Mouse (Mus musculus): ENCODE results near the gene Shf. TPM values are rescaled to one million over a fixed set of nuclear protein-coding genes. Genes with fewer than 3 reads are reported as not detected.

Shf gene
- 4.6 and 7.6 TPM in 2 replicates for polyA plus RNA-seq (2021; fragmentation: Nextera tagmentation)
- long read RNA-seq, experiment 1, partial matches to known transcripts = 2 of 8 reads
- long read RNA-seq, experiment 1, other reads (novel, unspliced or antisense) = 6 of 8 reads
- long read RNA-seq, experiment 2, partial matches to known transcripts = 0 of 1 reads
- long read RNA-seq, experiment 2, other reads (novel, unspliced or antisense) = 1 of 1 reads

DNA sequence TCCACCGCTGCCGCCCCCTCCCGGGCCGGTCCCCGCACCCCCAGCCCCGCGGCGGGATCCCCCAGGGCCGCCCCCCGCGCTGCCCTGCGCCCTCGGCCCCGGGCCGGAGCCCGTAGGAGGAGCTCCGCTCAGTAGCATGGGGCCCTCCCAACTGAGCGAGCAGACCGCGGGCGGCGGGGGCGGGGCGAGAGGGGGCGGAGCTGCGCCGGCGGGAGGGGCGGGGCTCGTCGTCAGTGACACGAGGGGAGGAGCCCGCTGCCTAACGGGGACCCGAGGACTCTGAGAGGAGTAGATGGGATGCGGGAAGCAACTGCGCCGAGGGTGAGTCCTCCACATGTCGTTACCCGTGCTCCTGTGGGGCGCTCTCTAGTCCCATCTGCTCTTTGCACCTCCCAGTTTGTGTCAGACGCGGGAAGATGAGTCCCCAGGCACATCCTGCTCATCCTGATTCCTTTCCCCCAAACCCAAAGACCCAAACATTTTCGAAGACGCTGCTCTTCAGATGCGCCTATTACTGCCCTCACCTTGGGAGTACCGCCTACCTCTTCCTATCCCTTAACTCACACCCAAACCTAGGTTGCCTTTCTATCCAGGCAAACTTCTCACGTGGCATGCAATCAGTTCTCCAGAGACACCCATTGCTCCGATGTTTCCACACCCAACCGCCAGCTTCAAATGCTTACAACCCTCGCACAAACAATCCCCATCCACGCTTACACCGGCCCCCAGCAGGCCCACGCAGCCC is at the start of gene Shf:
Shf (minus strand) TSS at position 168 of the 745 bp plus-strand sequence.

DNA sequence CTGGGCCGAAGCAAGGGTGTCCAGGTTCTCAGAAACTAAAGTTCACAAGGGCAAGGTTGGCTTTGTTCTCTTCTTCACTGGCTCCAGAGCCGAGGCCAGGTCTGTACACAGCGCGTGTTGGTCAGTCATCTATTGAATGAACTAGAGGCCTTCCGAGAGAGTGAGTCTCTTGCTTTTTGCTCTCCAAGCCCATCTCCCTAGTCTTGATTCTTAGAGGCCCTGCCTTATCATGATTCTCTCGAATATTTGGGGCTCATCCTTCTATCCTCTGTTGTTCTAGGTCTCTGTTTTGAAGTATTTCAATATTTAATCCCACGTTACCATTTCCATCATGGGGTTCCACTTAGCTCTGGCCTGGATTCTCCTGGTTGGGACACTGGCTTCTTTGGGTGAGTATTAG is 53.6 kb downstream of the Shf start, which contains the start of gene Duox1:
Duox1 (plus strand) TSS at position 301 of the 400 bp plus-strand sequence.

DNA sequence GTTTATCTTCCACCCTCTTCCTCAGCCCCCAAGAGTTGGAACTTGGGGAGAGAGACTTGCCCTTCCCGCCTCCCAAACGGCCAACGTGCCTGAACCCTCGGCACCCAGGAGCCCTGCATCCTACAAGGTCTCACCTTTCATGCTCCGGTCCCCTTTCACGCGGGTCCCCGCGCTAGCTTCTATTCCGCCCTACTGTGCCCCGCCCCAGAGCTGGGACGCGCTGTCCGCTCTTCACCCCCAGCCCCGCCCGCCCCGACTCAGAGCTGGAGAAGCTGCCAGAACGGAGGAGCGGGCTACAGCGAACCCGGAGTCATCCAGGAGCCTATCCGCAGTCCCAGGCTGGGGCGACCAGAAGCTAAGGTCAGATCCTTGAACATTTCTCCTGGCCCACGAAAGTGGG is 55.4 kb downstream of the Shf start, which contains the start of gene Duoxa1:
Duoxa1 (minus strand) TSS at position 195 of the 400 bp plus-strand sequence.

Other genes starting within 250 kb of the Shf start
- 312 and 393 TPM in 2 replicates for gene B2m, start 221.5 kb downstream of the Shf start, polyA plus RNA-seq (2021; fragmentation: Nextera tagmentation)
- gene Trim69, start 208.5 kb downstream of the Shf start, polyA plus RNA-seq (2021; fragmentation: Nextera tagmentation) = 0.06 TPM in 1 of 2 replicates, not detected in the other
- 0.09 and 0.13 TPM in 2 replicates for gene Patl2, start 183.0 kb downstream of the Shf start, polyA plus RNA-seq (2021; fragmentation: Nextera tagmentation)
- gene Terb2, start 182.9 kb downstream of the Shf start, polyA plus RNA-seq (2021; fragmentation: Nextera tagmentation) = not detected in 2 replicates
- 15.7 and 17.1 TPM in 2 replicates for gene Sord, start 134.4 kb downstream of the Shf start, polyA plus RNA-seq (2021; fragmentation: Nextera tagmentation)
- not detected in 2 replicates for gene Duox2, start 70.7 kb downstream of the Shf start, polyA plus RNA-seq (2021; fragmentation: Nextera tagmentation)
- not detected in 2 replicates for gene Duoxa2, start 70.3 kb downstream of the Shf start, polyA plus RNA-seq (2021; fragmentation: Nextera tagmentation)
- gene Duoxa1, start 55.4 kb downstream of the Shf start, polyA plus RNA-seq (2021; fragmentation: Nextera tagmentation) = 0.08 and 0.20 TPM in 2 replicates
- not detected in 2 replicates for gene Duox1, start 53.5 kb downstream of the Shf start, polyA plus RNA-seq (2021; fragmentation: Nextera tagmentation)
- 0.09 TPM in 1 of 2 replicates, not detected in the other for gene Slc28a2, start 57.3 kb upstream of the Shf start, polyA plus RNA-seq (2021; fragmentation: Nextera tagmentation)
- gene Gm14085, start 115.8 kb upstream of the Shf start, polyA plus RNA-seq (2021; fragmentation: Nextera tagmentation) = not detected in 2 replicates
- gene Gatm, start 242.1 kb upstream of the Shf start, polyA plus RNA-seq (2021; fragmentation: Nextera tagmentation) = 158 and 195 TPM in 2 replicates

Measured in left cerebral cortex, adult 6 months (tissue).